Mouse (Mus musculus) embryonic fibroblast, embryonic 13.5 days (primary cell): ENCODE results near the gene Rhobtb3.

Experiments used
- CTCF ChIP-seq: IDR thresholded peaks from 2 replicates; pipeline ENCODE4 v1.5.1; 2011; ENCODE audit warnings: mild to moderate bottlenecking, control low read depth, low read length, moderate library complexity, borderline replicate concordance; ENCODE audit not compliant: insufficient read depth
- POLR2A ChIP-seq: IDR thresholded peaks from 2 replicates; pipeline ENCODE4 v1.6.1; 2011; ENCODE audit warnings: low read depth, mild to moderate bottlenecking, control low read depth, low read length, moderate library complexity

- TF ChIP-seq CTCF, result no peak
- no peak for TF ChIP-seq POLR2A
These were observed 112.0 kb downstream of the Rhobtb3 start for GRCm38 (mm10) chr13:75831710-75832109.
